Mouse (Mus musculus): ENCODE data around the gene Cnr2.

DNA sequence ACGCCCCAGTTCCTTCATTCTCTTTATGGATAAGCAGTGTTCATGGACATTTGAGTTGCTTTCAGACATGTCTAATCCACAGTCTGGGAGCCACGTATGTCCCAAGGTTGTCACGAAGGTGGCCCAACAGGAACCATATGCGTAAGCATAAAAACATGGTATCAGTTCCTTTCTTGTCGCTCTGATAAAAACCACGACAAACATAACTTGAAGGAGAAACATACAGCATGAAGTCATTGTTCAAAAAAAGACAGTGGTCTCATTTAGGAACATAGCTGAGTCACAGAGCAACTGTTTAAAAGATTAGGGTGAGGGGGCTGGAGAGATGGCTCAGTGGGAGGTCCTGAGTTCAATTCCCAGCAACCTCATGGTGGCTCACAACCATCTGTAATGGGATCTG, 47.0 kb downstream of the Cnr2 start:
- TF ChIP-seq POLR2A (IDR thresholded peaks at IDR 0.05; ENCODE audit: insufficient read depth, low read depth, low read length) (no peak), CTCF (IDR thresholded peaks at IDR 0.05) (no peak), EP300 (IDR thresholded peaks at IDR 0.05; ENCODE audit: insufficient read depth, low read depth, low read length) (no peak)
